Mouse (Mus musculus) ES-E14 (cell line): ENCODE measurements around the gene Slc18a3.

Source experiments
- MAFK ChIP-seq: IDR thresholded peaks from 2 replicates; pipeline ENCODE4 v1.6.1; 2014; ENCODE audit warnings: mild to moderate bottlenecking, low read depth, low read length, inconsistent platforms; ENCODE audit not compliant: insufficient read depth
- ZNF384 ChIP-seq: IDR thresholded peaks from 2 replicates; pipeline ENCODE4 v1.6.1; 2012; ENCODE audit warnings: low read depth, low read length, inconsistent platforms

GRCm38 (mm10) chr14:32465506-32465870, 838 bp upstream of the Slc18a3 start:
- no peak for TF ChIP-seq MAFK
- no peak for TF ChIP-seq ZNF384
